Mouse (Mus musculus): ENCODE results near the gene Nim1k. TPM values are rescaled to one million over a fixed set of nuclear protein-coding genes. Genes with fewer than 3 reads are reported as not detected.
A peak's percentile ranks its signal among the peaks of the same experiment; 100 is the strongest.

Gene Nim1k
- polyA plus RNA-seq, 1 experiment from 2014 or later = 4.5 TPM

- Histone ChIP-seq H3K27ac (0 out of 2 replicates have a peak overlapping the region, but pooled peaks have one; percentile 85), H3K9ac (0 out of 2 replicates have a peak overlapping the region, but pooled peaks have one; percentile 60), H3K4me1 (peaks cover 15% of the 10 kb centered on the region), H3K36me3 (replicated peaks) (no peaks in the 10 kb centered on the region), H3K27me3 (replicated peaks) (no peaks in the 10 kb centered on the region), H3K4me3 (peak overlapping the region; percentile 58), H3K9me3 (no peaks in the 10 kb centered on the region), H3K4me2 (peak overlapping the region; percentile 83)
- WGBS = 12% methylated on average over 3 of the region's 3 CpGs
- ATAC-seq (replicated peaks) = no peak
Measured at GRCm38 (mm10) chr13:119754635-119755020, 1.1 kb downstream of the Nim1k start.

GRCm38 (mm10) chr13:119753859-119754634 is 1.6 kb downstream of the Nim1k start:
- H3K9me3 ChIP-seq = no peaks in the 10 kb centered on the region
- ATAC-seq (replicated peaks) = 0 out of 2 replicates have a peak, but pooled peaks have one; percentile 10
- H3K9ac ChIP-seq = no peak overlapping the region
- H3K4me1 ChIP-seq = peaks cover 15% of the 10 kb centered on the region
- H3K27me3 ChIP-seq (replicated peaks) = no peaks in the 10 kb centered on the region
- H3K36me3 ChIP-seq (replicated peaks) = no peaks in the 10 kb centered on the region
- H3K4me2 ChIP-seq = 0 out of 2 replicates have a peak overlapping the region, but pooled peaks have one; percentile 83
- 0 out of 2 replicates have a peak overlapping the region, but pooled peaks have one; percentile 85 for H3K27ac ChIP-seq
- 0 out of 2 replicates have a peak overlapping the region, but pooled peaks have one; percentile 5 for H3K4me3 ChIP-seq
- 36% methylated on average over 9 of the region's 9 CpGs for WGBS

- H3K9me3 ChIP-seq = no peaks in the 10 kb centered on the region
- no peak overlapping the region for H3K27ac ChIP-seq
- no peak overlapping the region for H3K9ac ChIP-seq
- WGBS = 88% methylated on average over 4 of the region's 4 CpGs
- no peak for ATAC-seq (replicated peaks)
- H3K4me1 ChIP-seq = peaks cover 1% of the 10 kb centered on the region
- no peaks in the 10 kb centered on the region for H3K36me3 ChIP-seq (replicated peaks)
- H3K4me2 ChIP-seq = no peak overlapping the region
- H3K27me3 ChIP-seq (replicated peaks) = no peaks in the 10 kb centered on the region
- H3K4me3 ChIP-seq = no peak overlapping the region
Measured at GRCm38 (mm10) chr13:119746930-119747329, 8.8 kb downstream of the Nim1k start.

GRCm38 (mm10) chr13:119743470-119743869 is 12.2 kb downstream of the Nim1k start:
- peaks cover 9% of the 10 kb centered on the region for H3K4me1 ChIP-seq
- no peak overlapping the region for H3K27ac ChIP-seq
- H3K4me3 ChIP-seq = no peak overlapping the region
- no peak overlapping the region for H3K9ac ChIP-seq
- no peak for ATAC-seq (replicated peaks)
- no peaks in the 10 kb centered on the region for H3K9me3 ChIP-seq
- 74% methylated on average over 3 of the region's 3 CpGs for WGBS
- no peaks in the 10 kb centered on the region for H3K27me3 ChIP-seq (replicated peaks)
- H3K36me3 ChIP-seq (replicated peaks) = no peaks in the 10 kb centered on the region
- H3K4me2 ChIP-seq = no peak overlapping the region

GRCm38 (mm10) chr13:119742711-119743415 is 12.8 kb downstream of the Nim1k start:
- Histone ChIP-seq H3K27ac (no peak overlapping the region), H3K4me1 (peaks cover 9% of the 10 kb centered on the region), H3K9ac (no peak overlapping the region), H3K4me3 (no peak overlapping the region), H3K4me2 (no peak overlapping the region), H3K9me3 (no peaks in the 10 kb centered on the region), H3K36me3 (replicated peaks) (no peaks in the 10 kb centered on the region), H3K27me3 (replicated peaks) (no peaks in the 10 kb centered on the region)
- ATAC-seq (replicated peaks) = no peak
- WGBS = 91% methylated on average over 6 of the region's 6 CpGs

GRCm38 (mm10) chr13:119741390-119742237 is 14.1 kb downstream of the Nim1k start:
- 4% methylated on average over 19 of the region's 19 CpGs for WGBS
- H3K4me3 ChIP-seq = peak overlapping the region; percentile 10
- no peaks in the 10 kb centered on the region for H3K27me3 ChIP-seq (replicated peaks)

GRCm38 (mm10) chr13:119731448-119731847 is 24.2 kb downstream of the Nim1k start:
- no peaks in the 10 kb centered on the region for H3K9me3 ChIP-seq
- ATAC-seq (replicated peaks) = peak; percentile 54
- WGBS = 29% methylated on average over 6 of the region's 6 CpGs

More at GRCm38 (mm10) chr13:119741390-119742237, 14.1 kb downstream of the Nim1k start:
- Histone ChIP-seq H3K9ac (no peak overlapping the region), H3K36me3 (replicated peaks) (no peaks in the 10 kb centered on the region), H3K4me1 (peaks cover 9% of the 10 kb centered on the region), H3K4me2 (peak overlapping the region; percentile 45), H3K27ac (peak overlapping the region; percentile 19; the same call in 1 of the 2 replicates), H3K9me3 (no peaks in the 10 kb centered on the region)
- peak; percentile 77 for ATAC-seq (replicated peaks)

GRCm38 (mm10) chr13:119729406-119729805 is 26.3 kb downstream of the Nim1k start:
- Histone ChIP-seq H3K36me3 (replicated peaks) (no peaks in the 10 kb centered on the region), H3K9ac (no peak overlapping the region), H3K27ac (no peak overlapping the region), H3K4me3 (no peak overlapping the region), H3K9me3 (no peaks in the 10 kb centered on the region), H3K4me2 (no peak overlapping the region), H3K27me3 (replicated peaks) (no peaks in the 10 kb centered on the region), H3K4me1 (no peaks in the 10 kb centered on the region; the same call in 1 of the 2 replicates)
- WGBS = 93% methylated on average over 7 of the region's 7 CpGs
- ATAC-seq (replicated peaks) = no peak

More at GRCm38 (mm10) chr13:119731448-119731847, 24.2 kb downstream of the Nim1k start:
- no peak overlapping the region for H3K4me2 ChIP-seq
- no peaks in the 10 kb centered on the region for H3K36me3 ChIP-seq (replicated peaks)
- 0 out of 2 replicates have a peak overlapping the region, but pooled peaks have one; percentile 38 for H3K27ac ChIP-seq
- H3K27me3 ChIP-seq (replicated peaks) = no peaks in the 10 kb centered on the region
- no peak overlapping the region for H3K9ac ChIP-seq
- H3K4me1 ChIP-seq = no peaks in the 10 kb centered on the region; the same call in 1 of the 2 replicates
- no peak overlapping the region for H3K4me3 ChIP-seq

GRCm38 (mm10) chr13:119727608-119728387 is 27.9 kb downstream of the Nim1k start:
- Histone ChIP-seq H3K4me3 (no peak overlapping the region), H3K9ac (no peak overlapping the region), H3K27ac (no peak overlapping the region), H3K4me2 (no peak overlapping the region), H3K36me3 (replicated peaks) (no peaks in the 10 kb centered on the region), H3K27me3 (replicated peaks) (no peaks in the 10 kb centered on the region), H3K9me3 (no peaks in the 10 kb centered on the region), H3K4me1 (no peaks in the 10 kb centered on the region; the same call in 1 of the 2 replicates)
- WGBS = 58% methylated on average over 26 of the region's 26 CpGs
- ATAC-seq (replicated peaks) = no peak

- 88% methylated on average over 7 of the region's 7 CpGs for WGBS
Measured at GRCm38 (mm10) chr13:119724541-119724940, 31.1 kb downstream of the Nim1k start.

GRCm38 (mm10) chr13:119723368-119723767 is 32.3 kb downstream of the Nim1k start:
- ATAC-seq (replicated peaks) = no peak
- 89% methylated on average over 5 of the region's 5 CpGs for WGBS
- Histone ChIP-seq H3K27ac (no peak overlapping the region), H3K27me3 (replicated peaks) (no peaks in the 10 kb centered on the region), H3K9ac (no peak overlapping the region), H3K4me1 (no peaks in the 10 kb centered on the region; the same call in 1 of the 2 replicates), H3K4me3 (no peak overlapping the region), H3K4me2 (no peak overlapping the region), H3K9me3 (no peaks in the 10 kb centered on the region), H3K36me3 (replicated peaks) (no peaks in the 10 kb centered on the region)

More at GRCm38 (mm10) chr13:119724541-119724940, 31.1 kb downstream of the Nim1k start:
- Histone ChIP-seq H3K36me3 (replicated peaks) (no peaks in the 10 kb centered on the region), H3K4me1 (no peaks in the 10 kb centered on the region; the same call in 1 of the 2 replicates), H3K27ac (no peak overlapping the region), H3K27me3 (replicated peaks) (no peaks in the 10 kb centered on the region), H3K4me3 (no peak overlapping the region), H3K9me3 (no peaks in the 10 kb centered on the region), H3K4me2 (no peak overlapping the region), H3K9ac (no peak overlapping the region)
- ATAC-seq (replicated peaks) = no peak

Measured in midbrain, embryonic 15.5 days (tissue).